Mouse (Mus musculus) CH12.LX (cell line): ENCODE results near the gene Pdlim5. TPM values are rescaled to one million over a fixed set of nuclear protein-coding genes. Genes with fewer than 3 reads are reported as not detected.

Source experiments
- DNase-seq: peaks from one replicate; pipeline ENCODE4 v3.0.0-alpha.2; 2013; ENCODE audit errors: extremely low read depth
- H3K27ac ChIP-seq: 2 replicates; pipeline ENCODE4 v1.5.1; 2012; ENCODE audit warnings: low read depth, mild to moderate bottlenecking, control low read depth, moderate library complexity; ENCODE audit not compliant: insufficient read depth
- H3K27me3 ChIP-seq: replicated peaks from 2 replicates; pipeline ENCODE3; 2012; ENCODE audit warnings: inconsistent platforms
- H3K36me3 ChIP-seq, 2 experiments: replicated peaks in 1 of 2; 2 replicates each; pipeline versions ENCODE3 to v1.6.1; 2012; ENCODE audit warnings: inconsistent platforms in 1 of 2, low read length in 1 of 2, mild to moderate bottlenecking in 1 of 2, mixed read lengths in 1 of 2, moderate library complexity in 1 of 2; ENCODE audit not compliant: control insufficient read depth in 1 of 2, insufficient read depth in 1 of 2
- H3K4me1 ChIP-seq, 2 experiments: 2 replicates each; pipeline ENCODE4 v1.6.1; 2012; ENCODE audit warnings: inconsistent platforms in 1 of 2, moderate library complexity in 1 of 2; ENCODE audit not compliant: insufficient read depth in 2 of 2, control insufficient read depth in 1 of 2
- H3K4me2 ChIP-seq: 2 replicates; pipeline ENCODE4 v1.6.1; 2012; ENCODE audit warnings: low read depth, mild to moderate bottlenecking, control low read depth; ENCODE audit not compliant: poor library complexity, insufficient read depth, severe bottlenecking
- H3K4me3 ChIP-seq, 3 experiments: fragments of 150-350 bp in 1 of 3; sonication (generic) in 1 of 3; replicated peaks in 1 of 3; 2 replicates each; pipeline versions ENCODE3 to v1.5.1; 2011 to 2012; ENCODE audit warnings: low read depth in 2 of 3, low read length in 2 of 3, mild to moderate bottlenecking in 2 of 3, moderate library complexity in 2 of 3, control low read depth in 1 of 3, improper control_type of control experiment in 1 of 3, inconsistent platforms in 1 of 3, mixed read lengths in 1 of 3; ENCODE audit not compliant: poor library complexity in 1 of 3
- H3K79me2 ChIP-seq: replicated peaks from 2 replicates; pipeline ENCODE4 v1.6.1; 2012; ENCODE audit warnings: mild to moderate bottlenecking, moderate library complexity; ENCODE audit not compliant: control insufficient read depth, poor library complexity, insufficient read depth, severe bottlenecking; ENCODE audit errors: extremely low read depth
- H3K9ac ChIP-seq: 2 replicates; pipeline ENCODE4 v1.6.1; 2012; ENCODE audit warnings: low read depth, mild to moderate bottlenecking, control low read depth, moderate library complexity; ENCODE audit not compliant: insufficient read depth
- H3K9me3 ChIP-seq: replicated peaks from 2 replicates; pipeline ENCODE3; 2012; ENCODE audit warnings: low read length, inconsistent platforms, mixed read lengths
- CTCF ChIP-seq, 2 experiments: IDR thresholded peaks in 1 of 2; conservative IDR thresholded peaks in 1 of 2; 2 replicates each; pipeline ENCODE4 v1.5.1; 2011 to 2012; ENCODE audit warnings: low read depth in 2 of 2, low read length in 2 of 2, improper control_type of control experiment in 1 of 2, inconsistent platforms in 1 of 2, mild to moderate bottlenecking in 1 of 2, moderate library complexity in 1 of 2
- ELF1 ChIP-seq: IDR thresholded peaks from 2 replicates; pipeline ENCODE4 v1.6.1; 2014; ENCODE audit warnings: low read depth, mild to moderate bottlenecking, inconsistent platforms, low read length, improper control_type of control experiment
- ETS1 ChIP-seq: conservative IDR thresholded peaks from 2 replicates; pipeline ENCODE4 v1.6.1; 2012; ENCODE audit warnings: low read depth, mild to moderate bottlenecking, inconsistent platforms, low read length, improper control_type of control experiment, moderate library complexity
- GABPA ChIP-seq: IDR thresholded peaks from 2 replicates; pipeline ENCODE4 v1.6.1; 2012; ENCODE audit warnings: low read depth, low read length, improper control_type of control experiment, inconsistent platforms; ENCODE audit not compliant: insufficient replicate concordance
- JUN ChIP-seq: IDR thresholded peaks from 2 replicates; pipeline ENCODE4 v1.6.1; 2011; ENCODE audit warnings: low read depth, mild to moderate bottlenecking, low read length, improper control_type of control experiment, moderate library complexity; ENCODE audit not compliant: insufficient read depth
- JUND ChIP-seq: conservative IDR thresholded peaks from 2 replicates; pipeline ENCODE4 v1.6.1; 2011; ENCODE audit warnings: low read depth, low read length, improper control_type of control experiment
- KAT2A ChIP-seq: IDR thresholded peaks from 2 replicates; pipeline ENCODE4 v1.6.1; 2012; ENCODE audit warnings: low read length, improper control_type of control experiment, inconsistent platforms; ENCODE audit not compliant: insufficient replicate concordance
- MAZ ChIP-seq: IDR thresholded peaks from 2 replicates; pipeline ENCODE4 v1.6.1; 2012; ENCODE audit warnings: low read depth, mild to moderate bottlenecking, inconsistent platforms, low read length, improper control_type of control experiment, moderate library complexity
- NELFE ChIP-seq: IDR thresholded peaks from 2 replicates; pipeline ENCODE4 v1.6.1; 2011; ENCODE audit warnings: low read depth, low read length, improper control_type of control experiment
- PAX5 ChIP-seq: IDR thresholded peaks from 2 replicates; pipeline ENCODE4 v1.6.1; 2012; ENCODE audit warnings: low read length, inconsistent platforms, mixed read lengths
- POLR2A ChIP-seq: IDR thresholded peaks from 2 replicates; pipeline ENCODE4 v1.6.1; 2011; ENCODE audit warnings: low read depth, mild to moderate bottlenecking, improper control_type of control experiment, low read length
- POLR2AphosphoS2 ChIP-seq: IDR thresholded peaks from 2 replicates; pipeline ENCODE4 v1.6.1; 2011; ENCODE audit warnings: low read depth, low read length, improper control_type of control experiment
- RAD21 ChIP-seq: IDR thresholded peaks from 2 replicates; pipeline ENCODE4 v1.6.1; 2011; ENCODE audit warnings: low read depth, mild to moderate bottlenecking, low read length, improper control_type of control experiment, moderate library complexity
- SIN3A ChIP-seq: IDR thresholded peaks from 2 replicates; pipeline ENCODE4 v1.6.1; 2012; ENCODE audit warnings: low read length, improper control_type of control experiment, inconsistent platforms
- SMC3 ChIP-seq: IDR thresholded peaks from 2 replicates; pipeline ENCODE4 v1.6.1; 2011; ENCODE audit warnings: low read depth, low read length, improper control_type of control experiment
- TBP ChIP-seq: conservative IDR thresholded peaks from 2 replicates; pipeline ENCODE4 v1.6.1; 2011; ENCODE audit warnings: low read depth, low read length, improper control_type of control experiment
- TCF12 ChIP-seq: IDR thresholded peaks from 2 replicates; pipeline ENCODE4 v1.6.1; 2014; ENCODE audit warnings: low read depth, mild to moderate bottlenecking, inconsistent platforms, low read length, improper control_type of control experiment
- USF1 ChIP-seq: IDR thresholded peaks from 2 replicates; pipeline ENCODE4 v1.6.1; 2014; ENCODE audit warnings: low read depth, mild to moderate bottlenecking, inconsistent platforms, low read length, improper control_type of control experiment
- ZKSCAN1 ChIP-seq: IDR thresholded peaks from 2 replicates; pipeline ENCODE4 v1.6.1; 2012; ENCODE audit warnings: low read depth, inconsistent platforms, low read length, improper control_type of control experiment, borderline replicate concordance
- ZMIZ1 ChIP-seq: IDR thresholded peaks from 2 replicates; pipeline ENCODE4 v1.6.1; 2012; ENCODE audit warnings: low read depth, mild to moderate bottlenecking, inconsistent platforms, low read length, improper control_type of control experiment
- dilution Hi-C: fragments of 300-500 bp; cut with MboI; formaldehyde crosslinking; loops from 2 replicates; pipeline ENCODE4 v1.14.3; 2020; ENCODE audit warnings: low sequenced_read_pairs; ENCODE audit not compliant: extremely low pct_unique_long_range_greater_than_20kb, extremely low pct_ligation_motif_present
- in situ Hi-C: fragments of 300-500 bp; cut with MboI; formaldehyde crosslinking; loops from 3 replicates; pipeline ENCODE4 v1.14.3; 2019; ENCODE audit warnings: low sequenced_read_pairs, low pct_ligation_motif_present, low pct_unique_long_range_greater_than_20kb, mixed read lengths
- polyA plus RNA-seq: library from polyadenylated mRNA; unstranded; fragments of >175 nt; gene quantifications from 2 replicates; pipeline ENCODE4 v1.2.1, GENCODE M21; 2012; ENCODE audit warnings: low read depth; ENCODE audit not compliant: insufficient read length
- total RNA-seq, 2 experiments: library from RNA; depleted of rRNA; stranded (reverse); fragments of 300-350 nt in 1 of 2; fragments of >200 nt in 1 of 2; gene quantifications; 2 replicates each; pipeline ENCODE4 v1.2.3; 2012 to 2014

The Pdlim5 gene
- total and polyA plus RNA-seq, 3 experiments: 22.0 to 24.6 (median 22.8) TPM

DNA sequence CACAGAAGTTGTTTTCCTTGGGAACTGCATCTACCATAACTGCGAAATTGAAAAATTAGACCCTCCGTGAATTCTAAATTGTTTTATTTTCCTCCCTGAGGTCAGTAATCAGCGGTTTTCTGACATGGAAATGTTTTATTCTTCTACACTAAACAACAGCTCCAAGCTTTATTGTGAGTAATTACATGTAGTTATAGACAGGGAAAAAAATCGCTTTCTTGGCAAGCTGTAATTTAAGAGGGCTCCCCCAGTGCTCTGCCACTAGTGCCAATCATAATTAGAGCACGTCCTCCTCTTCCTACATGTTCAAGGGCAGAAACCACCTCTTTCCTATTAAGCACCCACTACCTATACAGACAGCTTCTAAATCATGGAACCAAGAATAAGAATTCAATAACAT lies 157.9 kb downstream of the Pdlim5 start:
- DNase-seq: no peak
- H3K4me1 ChIP-seq: peaks cover 0 to 19% of the 10 kb centered on the region in 2 experiments; a peak in 2 of 4 replicates
- H3K36me3 ChIP-seq: peaks cover 0 to 3% of the 10 kb centered on the region in 2 experiments
- no peak overlapping the region for H3K4me2 ChIP-seq
- H3K27ac ChIP-seq: no peak overlapping the region
- in situ Hi-C loops: no loop called here
- dilution Hi-C loops: no loop called here
- no peaks in the 10 kb centered on the region for H3K27me3 ChIP-seq
- H3K4me3 ChIP-seq: no peak overlapping the region
- no peaks in the 10 kb centered on the region for H3K79me2 ChIP-seq
- TF ChIP-seq MAZ (no peak), KAT2A (no peak), CTCF (conservative IDR thresholded peaks at IDR 0.05 in 1 of 2, IDR thresholded peaks at IDR 0.05 in 1 of 2; ENCODE audit: low read depth in 2 of 2, low read length in 2 of 2) (no peak)
- TF ChIP-seq, all 38 proteins: peak for 0
- H3K9me3 ChIP-seq: no peaks in the 10 kb centered on the region
- no peak overlapping the region for H3K9ac ChIP-seq

DNA sequence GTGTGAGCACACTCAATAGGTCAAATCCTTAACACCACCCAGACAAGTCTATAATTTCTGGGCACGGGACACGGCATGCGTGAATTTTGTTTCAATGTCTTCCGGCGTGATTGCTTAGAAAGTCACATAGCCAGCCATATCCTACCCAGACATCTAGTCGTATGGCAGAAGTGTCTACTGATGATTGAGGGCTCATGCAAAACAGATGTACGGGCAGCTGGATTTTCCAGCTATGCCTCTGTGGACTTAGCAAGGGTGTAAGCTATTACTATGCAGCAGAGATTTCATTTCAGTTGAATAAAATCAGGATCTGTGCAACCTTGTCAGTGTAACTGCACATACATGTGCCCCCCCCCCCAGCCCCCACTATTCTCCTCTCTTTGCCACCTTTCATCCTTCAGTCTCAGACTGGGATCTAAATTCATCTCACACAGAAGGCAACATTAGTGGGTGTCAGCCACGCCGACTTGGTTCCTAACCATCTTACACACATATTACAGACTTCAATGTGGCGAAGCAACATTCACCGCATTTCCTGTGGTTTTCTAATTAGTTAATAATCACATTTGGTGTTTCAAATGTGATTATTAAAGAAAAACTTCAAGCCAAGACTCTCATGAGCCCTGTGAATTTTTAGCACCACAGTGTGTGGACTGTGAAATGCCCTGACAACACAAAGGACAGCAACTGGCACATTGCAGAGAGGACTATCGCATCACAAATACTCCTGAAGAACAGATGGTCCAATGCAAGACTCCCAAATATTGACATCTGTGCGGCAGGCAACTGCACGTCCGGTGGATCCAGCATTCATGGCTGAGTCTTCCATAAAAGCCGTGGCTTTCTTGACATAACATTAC lies 161.7 kb downstream of the Pdlim5 start:
- DNase-seq: no peak
- dilution Hi-C loops: no loop called here
- Histone ChIP-seq H3K9me3 (no peaks in the 10 kb centered on the region), H3K79me2 (no peaks in the 10 kb centered on the region), H3K27me3 (no peaks in the 10 kb centered on the region), H3K4me3 (no peak overlapping the region), H3K27ac (no peak overlapping the region), H3K4me2 (no peak overlapping the region), H3K4me1 (peaks cover 0 to 17% of the 10 kb centered on the region in 2 experiments; a peak in 2 of 4 replicates), H3K36me3 (no peaks in the 10 kb centered on the region), H3K9ac (no peak overlapping the region)
- TF ChIP-seq GABPA: no peak
- TF ChIP-seq JUND: no peak
- TF ChIP-seq SMC3: no peak
- no peak for TF ChIP-seq ZMIZ1
- TF ChIP-seq SIN3A: no peak
- TF ChIP-seq USF1: no peak
- no peak for TF ChIP-seq ETS1
- TF ChIP-seq TBP: no peak
- TF ChIP-seq TCF12: no peak
- TF ChIP-seq POLR2A: no peak
- TF ChIP-seq PAX5: no peak
- TF ChIP-seq POLR2AphosphoS2: no peak
- no peak for TF ChIP-seq ELF1
- TF ChIP-seq JUN: no peak
- TF ChIP-seq NELFE: no peak
- TF ChIP-seq ZKSCAN1: no peak
- TF ChIP-seq KAT2A: no peak
- no peak for TF ChIP-seq RAD21
- TF ChIP-seq, all 38 proteins: peak for 0
- in situ Hi-C loops: no loop called here
